Mouse (Mus musculus) kidney, adult 2 months (tissue): ENCODE measurements at regions not wholly inside any gene's neighbourhood (a gene's known extent, or its start where the extent isn't known, plus 50 kb on each side); places are given as distances from the start of the nearest gene placed in this dataset.

ENCODE experiments used
- CTCF ChIP-seq: fragments of 200-500 bp; conservative IDR thresholded peaks from 2 replicates; pipeline ENCODE4 v1.5.1; 2011; ENCODE audit warnings: low read depth, mild to moderate bottlenecking, control low read depth, low read length, moderate library complexity, mixed read lengths; ENCODE audit not compliant: insufficient read depth, insufficient read length
- POLR2A ChIP-seq: fragments of 200-500 bp; IDR thresholded peaks from one replicate; pipeline ENCODE4 v1.6.1; 2011; ENCODE audit warnings: low read depth, low read length, control low read depth

GRCm38 (mm10) chr13:26933838-26934237 lies 123.5 kb upstream of the Prl start:
- TF ChIP-seq POLR2A (no peak), CTCF (no peak)
